Mouse (Mus musculus): ENCODE measurements around the gene Furin. TPM values are rescaled to one million over a fixed set of nuclear protein-coding genes. Genes with fewer than 3 reads are reported as not detected.
A peak's percentile ranks its signal among the peaks of the same experiment; 100 is the strongest.

Gene Furin
- polyA plus RNA-seq, 1 experiment from 2014 or later, result 6.7 TPM

DNA sequence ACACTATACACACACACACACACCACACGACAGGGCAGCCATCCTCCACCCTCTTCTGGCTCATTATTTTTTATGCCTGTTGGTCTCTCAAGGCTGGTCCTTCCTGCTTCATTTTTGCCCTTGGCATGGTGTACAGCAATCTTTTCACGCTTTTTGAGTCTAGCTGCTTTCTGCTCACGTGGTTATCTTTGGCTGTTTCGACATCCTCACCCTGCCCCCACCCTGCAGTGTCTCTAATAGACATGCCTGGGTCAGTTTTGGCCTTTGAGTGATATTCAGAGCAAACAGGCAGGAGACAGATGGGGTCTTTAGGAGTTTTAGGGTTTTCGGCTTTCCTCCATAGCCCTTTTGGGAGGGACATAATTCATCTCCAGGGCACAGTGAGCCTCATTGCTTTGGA lies 58.4 kb downstream of the Furin start:
- Histone ChIP-seq H3K9ac (no peak overlapping the region), H3K36me3 (replicated peaks; ENCODE audit: control insufficient read depth, insufficient read depth) (peaks cover 20% of the 10 kb centered on the region), H3K9me3 (ENCODE audit: control insufficient read depth, low read length) (no peaks in the 10 kb centered on the region), H3K4me2 (replicated peaks) (no peak overlapping the region), H3K27ac (no peak overlapping the region), H3K4me3 (replicated peaks; ENCODE audit: low read length) (no peak overlapping the region), H3K27me3 (ENCODE audit: control insufficient read depth, insufficient read depth, low read length) (no peaks in the 10 kb centered on the region), H3K4me1 (replicated peaks; ENCODE audit: control insufficient read depth, insufficient read depth, low read length) (peaks cover 17% of the 10 kb centered on the region)
- 89% methylated on average over 5 of the region's 5 CpGs for WGBS
- no peak for ATAC-seq (ENCODE audit: low FRiP score)
- no peak for DNase-seq (ENCODE audit: low spot score)

DNA sequence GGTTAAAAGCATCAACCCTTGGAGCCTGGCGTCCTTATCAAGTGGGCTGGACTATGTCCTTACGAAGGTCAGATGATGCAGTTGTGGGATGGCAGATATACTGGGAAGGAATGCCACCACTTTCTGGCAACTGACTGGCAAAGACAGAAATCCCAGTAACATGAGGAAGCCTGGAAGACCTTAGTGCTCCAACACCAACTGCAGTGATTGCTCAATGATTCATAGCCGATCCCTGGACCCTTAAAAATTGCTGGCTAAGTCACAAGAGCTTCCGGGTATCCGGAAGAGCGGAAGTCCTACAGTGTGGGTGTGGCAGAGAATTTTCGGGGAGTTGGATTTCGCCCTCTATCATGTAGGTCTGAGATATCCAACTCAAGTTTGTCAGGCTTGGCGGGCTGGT lies 59.1 kb downstream of the Furin start:
- Histone ChIP-seq H3K9me3 (ENCODE audit: control insufficient read depth, low read length) (no peaks in the 10 kb centered on the region), H3K27me3 (ENCODE audit: control insufficient read depth, insufficient read depth, low read length) (no peaks in the 10 kb centered on the region), H3K9ac (no peak overlapping the region), H3K4me1 (replicated peaks; ENCODE audit: control insufficient read depth, insufficient read depth, low read length) (peaks cover 22% of the 10 kb centered on the region), H3K36me3 (replicated peaks; ENCODE audit: control insufficient read depth, insufficient read depth) (peaks cover 14% of the 10 kb centered on the region), H3K27ac (no peak overlapping the region), H3K4me3 (replicated peaks; ENCODE audit: low read length) (no peak overlapping the region), H3K4me2 (replicated peaks) (no peak overlapping the region)
- DNase-seq (ENCODE audit: low spot score) (no peak), ATAC-seq (ENCODE audit: low FRiP score) (no peak)
- WGBS, result 94% methylated on average over 9 of the region's 9 CpGs

DNA sequence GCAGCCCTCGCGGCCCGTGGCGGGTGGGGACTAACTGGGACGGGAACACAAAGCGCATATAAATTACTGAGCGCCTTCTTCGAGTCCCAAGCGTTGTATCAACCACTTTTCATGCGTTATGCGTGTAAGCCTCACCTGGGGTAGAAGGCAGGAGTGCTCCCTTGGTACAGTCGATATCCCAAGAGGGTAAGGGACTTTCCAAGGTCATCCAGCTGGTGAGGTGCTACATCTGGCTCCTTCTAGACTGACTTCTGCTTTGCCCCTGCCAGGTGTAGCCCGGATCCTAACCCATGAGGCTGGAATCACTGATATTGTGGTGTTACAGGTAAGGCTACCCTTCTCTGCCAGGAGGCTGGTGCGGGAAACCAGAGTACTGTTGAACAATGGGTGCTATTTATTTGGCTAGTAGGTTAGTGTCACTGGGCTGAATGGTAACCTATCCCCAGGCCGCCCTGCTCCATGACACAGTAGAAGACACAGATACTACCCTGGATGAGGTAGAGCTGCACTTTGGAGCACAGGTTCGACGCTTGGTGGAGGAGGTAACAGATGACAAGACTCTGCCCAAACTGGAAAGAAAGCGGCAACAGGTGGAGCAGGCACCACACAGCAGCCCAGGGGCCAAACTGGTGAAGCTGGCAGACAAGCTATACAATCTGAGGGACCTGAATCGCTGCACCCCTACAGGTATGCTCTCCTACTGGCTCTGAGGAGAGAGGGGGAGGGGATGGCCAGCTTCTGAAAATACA lies 61.8 kb downstream of the Furin start:
- 26% methylated on average over 19 of the region's 19 CpGs for WGBS
- H3K9ac ChIP-seq, result peak overlapping the region; percentile 81
- peak overlapping the region; percentile 86 for H3K4me2 ChIP-seq (replicated peaks)
- peak; percentile 7; the same call in 1 of the 2 replicates for ATAC-seq (ENCODE audit: low FRiP score)
- no peak for DNase-seq (ENCODE audit: low spot score)
- no peaks in the 10 kb centered on the region; the same call in 1 of the 2 replicates for H3K36me3 ChIP-seq (replicated peaks; ENCODE audit: control insufficient read depth, insufficient read depth)
- H3K9me3 ChIP-seq (ENCODE audit: control insufficient read depth, low read length), result no peaks in the 10 kb centered on the region
- peak overlapping the region; percentile 47 for H3K4me3 ChIP-seq (replicated peaks; ENCODE audit: low read length)
- peak overlapping the region; percentile 86 for H3K27ac ChIP-seq
- peaks cover 40% of the 10 kb centered on the region for H3K4me1 ChIP-seq (replicated peaks; ENCODE audit: control insufficient read depth, insufficient read depth, low read length)
- H3K27me3 ChIP-seq (ENCODE audit: control insufficient read depth, insufficient read depth, low read length), result no peaks in the 10 kb centered on the region

DNA sequence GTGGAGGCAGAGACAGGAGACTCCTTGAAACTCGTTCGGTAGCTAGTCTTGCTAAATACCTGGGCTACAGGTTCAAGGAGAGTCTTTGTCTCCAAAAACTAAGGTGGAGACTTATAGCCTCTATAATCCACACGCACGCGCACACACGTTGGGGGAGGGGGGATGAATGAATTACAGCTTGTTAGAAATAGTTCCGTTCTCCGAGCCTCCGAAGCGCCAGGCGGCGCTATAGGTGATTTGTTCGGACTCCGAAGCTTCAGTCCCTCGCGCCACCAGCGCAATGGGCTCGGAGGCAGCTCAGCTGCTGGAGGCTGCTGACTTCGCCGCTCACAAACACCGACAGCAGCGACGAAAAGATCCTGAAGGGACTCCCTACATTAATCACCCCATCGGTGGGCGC lies 62.4 kb downstream of the Furin start, which contains the start of gene Hddc3:
Gene Hddc3 (plus strand): TSS at position 247 of the 400 bp plus-strand sequence.
- Histone ChIP-seq H3K9ac (peak within 1 kb of the TSS; percentile 81), H3K4me1 (replicated peaks; ENCODE audit: control insufficient read depth, insufficient read depth, low read length) (peaks cover 46% of the 10 kb centered on the region), H3K27ac (peak within 1 kb of the TSS; percentile 86), H3K4me2 (replicated peaks) (peak within 1 kb of the TSS; percentile 86), H3K27me3 (ENCODE audit: control insufficient read depth, insufficient read depth, low read length) (no peaks in the 10 kb centered on the region), H3K4me3 (replicated peaks; ENCODE audit: low read length) (peak within 1 kb of the TSS; percentile 47), H3K9me3 (ENCODE audit: control insufficient read depth, low read length) (no peaks in the 10 kb centered on the region), H3K36me3 (replicated peaks; ENCODE audit: control insufficient read depth, insufficient read depth) (peaks cover 3% of the 10 kb centered on the region; the same call in 1 of the 2 replicates)
- peak; percentile 46 for ATAC-seq (ENCODE audit: low FRiP score)
- WGBS, result 1% methylated on average over 25 of the region's 25 CpGs
- DNase-seq (ENCODE audit: low spot score), result peak; percentile 99

DNA sequence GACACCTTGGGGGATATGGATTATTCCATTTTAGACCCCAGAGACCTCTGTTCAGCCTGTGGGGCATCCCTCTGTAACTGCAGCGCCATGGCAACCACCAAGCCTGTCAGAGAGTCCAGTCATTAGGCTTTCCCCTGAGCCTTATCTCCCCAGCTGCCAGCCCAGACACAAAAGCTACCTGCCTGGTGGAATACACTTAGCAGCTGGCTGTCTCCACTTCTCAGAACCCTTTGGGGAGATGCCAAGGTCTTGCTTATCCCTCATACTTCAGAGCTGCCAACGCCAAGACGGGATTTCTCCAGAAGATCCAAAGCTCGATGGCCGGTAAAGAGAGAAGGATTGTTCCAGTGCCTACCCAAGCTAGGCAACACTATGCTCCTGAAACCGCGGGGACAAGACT lies 63.4 kb downstream of the Furin start:
- no peak for DNase-seq (ENCODE audit: low spot score)
- no peak overlapping the region for H3K4me2 ChIP-seq (replicated peaks)

DNA sequence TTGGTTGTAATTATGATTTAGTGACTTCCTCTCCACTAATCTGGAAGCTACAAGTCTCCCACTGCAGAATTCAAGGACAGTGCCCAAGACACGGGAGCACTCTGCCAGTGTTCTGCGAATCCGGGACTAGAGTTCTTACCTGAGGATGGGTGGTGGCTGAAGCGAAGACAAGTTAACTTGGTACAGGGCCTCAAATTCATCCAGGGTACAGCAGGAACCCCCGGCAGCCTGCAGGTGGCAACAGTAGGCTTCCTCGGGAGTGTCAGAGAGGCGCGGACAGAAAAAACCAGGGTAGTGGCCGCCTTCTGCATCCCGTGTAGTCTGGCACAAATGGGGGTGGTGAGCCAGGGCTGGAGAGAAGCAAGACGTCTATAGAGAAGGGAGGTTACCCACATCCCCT lies 64.4 kb downstream of the Furin start, which contains the start of gene Unc45a:
Gene Unc45a (minus strand): TSS at position 213 of the 400 bp plus-strand sequence.
- 3% methylated on average over 11 of the region's 11 CpGs for WGBS
- Histone ChIP-seq H3K36me3 (replicated peaks; ENCODE audit: control insufficient read depth, insufficient read depth) (peaks cover 22% of the 10 kb centered on the region), H3K27ac (peak within 1 kb of the TSS; percentile 90), H3K9me3 (ENCODE audit: control insufficient read depth, low read length) (no peaks in the 10 kb centered on the region), H3K27me3 (ENCODE audit: control insufficient read depth, insufficient read depth, low read length) (no peaks in the 10 kb centered on the region), H3K4me2 (replicated peaks) (peak within 1 kb of the TSS; percentile 83), H3K4me1 (replicated peaks; ENCODE audit: control insufficient read depth, insufficient read depth, low read length) (peaks cover 52% of the 10 kb centered on the region), H3K4me3 (replicated peaks; ENCODE audit: low read length) (peak within 1 kb of the TSS; percentile 72), H3K9ac (peak within 1 kb of the TSS; percentile 80)
- peak; percentile 52 for ATAC-seq (ENCODE audit: low FRiP score)
- DNase-seq (ENCODE audit: low spot score), result peak; percentile 64

More for the DNA sequence above, 63.4 kb downstream of the Furin start:
- ATAC-seq (ENCODE audit: low FRiP score), result no peak
- no peaks in the 10 kb centered on the region for H3K27me3 ChIP-seq (ENCODE audit: control insufficient read depth, insufficient read depth, low read length)
- no peak overlapping the region for H3K9ac ChIP-seq
- 58% methylated on average over 7 of the region's 7 CpGs for WGBS
- H3K9me3 ChIP-seq (ENCODE audit: control insufficient read depth, low read length), result no peaks in the 10 kb centered on the region
- H3K4me3 ChIP-seq (replicated peaks; ENCODE audit: low read length), result no peak overlapping the region
- H3K27ac ChIP-seq, result peak overlapping the region; percentile 7; the same call in 1 of the 2 replicates
- H3K4me1 ChIP-seq (replicated peaks; ENCODE audit: control insufficient read depth, insufficient read depth, low read length), result peaks cover 52% of the 10 kb centered on the region
- H3K36me3 ChIP-seq (replicated peaks; ENCODE audit: control insufficient read depth, insufficient read depth), result peaks cover 12% of the 10 kb centered on the region

DNA sequence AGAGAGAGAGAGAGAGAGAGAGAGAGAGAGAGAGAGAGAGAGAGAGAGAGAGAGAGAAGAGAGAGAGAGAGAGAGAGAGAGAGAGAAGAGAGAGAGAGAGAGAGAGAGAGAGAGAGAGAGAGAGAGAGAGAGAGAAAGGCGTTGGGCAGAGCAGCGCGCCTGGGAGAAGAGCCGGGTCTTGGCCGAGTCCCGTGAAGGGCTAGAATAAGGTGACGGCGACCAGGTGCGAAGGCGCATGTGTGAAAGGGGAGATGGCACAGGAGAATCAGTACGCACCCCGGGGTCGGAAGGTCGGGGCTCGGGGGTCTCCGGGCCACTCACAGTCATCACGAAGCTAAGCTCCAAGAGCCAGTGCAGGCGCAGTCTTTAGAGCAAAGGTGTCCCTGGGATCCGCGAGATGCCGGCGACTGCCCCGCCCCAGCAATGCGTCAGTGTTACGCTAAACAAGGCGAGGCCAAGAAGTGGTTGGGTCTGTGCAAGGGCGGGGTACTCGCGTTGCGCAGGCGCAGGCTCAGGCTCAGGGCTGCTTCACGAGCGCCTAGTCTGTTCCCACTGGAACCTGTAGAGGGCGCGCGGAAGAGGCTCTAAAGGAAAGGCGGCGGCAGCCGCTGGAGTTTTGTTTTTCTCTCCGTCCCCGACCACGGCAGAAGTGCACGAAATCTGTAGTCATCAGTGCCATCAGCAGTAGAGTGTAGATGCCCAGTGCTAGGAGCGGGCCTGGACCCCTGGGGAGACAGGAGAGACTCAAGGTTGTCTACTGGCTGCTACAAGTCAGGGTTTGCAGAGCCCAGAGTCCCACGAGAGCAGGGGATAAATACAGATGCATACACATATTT lies 65.2 kb downstream of the Furin start:
- DNase-seq (ENCODE audit: low spot score) (peak; percentile 99), ATAC-seq (ENCODE audit: low FRiP score) (peak; percentile 96)
- Histone ChIP-seq H3K27me3 (ENCODE audit: control insufficient read depth, insufficient read depth, low read length) (no peaks in the 10 kb centered on the region), H3K36me3 (replicated peaks; ENCODE audit: control insufficient read depth, insufficient read depth) (peaks cover 30% of the 10 kb centered on the region), H3K4me1 (replicated peaks; ENCODE audit: control insufficient read depth, insufficient read depth, low read length) (peaks cover 52% of the 10 kb centered on the region), H3K4me2 (replicated peaks) (peak overlapping the region; percentile 83), H3K9ac (peak overlapping the region; percentile 80), H3K9me3 (ENCODE audit: control insufficient read depth, low read length) (no peaks in the 10 kb centered on the region), H3K27ac (peak overlapping the region; percentile 90), H3K4me3 (replicated peaks; ENCODE audit: low read length) (peak overlapping the region; percentile 72)
- 1% methylated on average over 45 of the region's 45 CpGs for WGBS

DNA sequence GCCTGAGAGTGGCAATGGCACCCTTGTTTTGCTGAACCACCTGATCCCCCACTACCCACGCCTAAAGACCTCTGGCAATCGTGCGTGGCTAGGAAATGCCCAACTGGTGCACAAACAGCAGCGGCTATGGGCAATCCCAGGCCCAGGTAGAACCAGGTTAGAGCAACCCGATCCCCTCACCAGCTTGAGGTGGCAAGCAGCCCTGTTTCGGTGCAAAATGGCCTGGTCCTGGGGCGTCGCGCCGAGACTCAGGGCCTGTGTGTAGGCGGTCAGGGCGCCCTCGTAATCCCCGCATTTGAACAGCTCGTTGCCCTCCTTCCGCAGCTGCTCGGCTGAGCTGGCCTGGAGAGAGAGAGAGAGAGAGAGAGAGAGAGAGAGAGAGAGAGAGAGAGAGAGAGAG lies 65.9 kb downstream of the Furin start:
- 7% methylated on average over 15 of the region's 17 CpGs for WGBS
- ATAC-seq (ENCODE audit: low FRiP score), result no peak
- H3K9me3 ChIP-seq (ENCODE audit: control insufficient read depth, low read length), result no peaks in the 10 kb centered on the region
- DNase-seq (ENCODE audit: low spot score), result no peak
- H3K4me2 ChIP-seq (replicated peaks), result peak overlapping the region; percentile 83
- H3K9ac ChIP-seq, result peak overlapping the region; percentile 80
- H3K36me3 ChIP-seq (replicated peaks; ENCODE audit: control insufficient read depth, insufficient read depth), result peaks cover 36% of the 10 kb centered on the region
- no peaks in the 10 kb centered on the region for H3K27me3 ChIP-seq (ENCODE audit: control insufficient read depth, insufficient read depth, low read length)
- peaks cover 52% of the 10 kb centered on the region for H3K4me1 ChIP-seq (replicated peaks; ENCODE audit: control insufficient read depth, insufficient read depth, low read length)
- peak overlapping the region; percentile 72 for H3K4me3 ChIP-seq (replicated peaks; ENCODE audit: low read length)
- H3K27ac ChIP-seq, result peak overlapping the region; percentile 90
